Mouse (Mus musculus) midbrain, embryonic 11.5 days (tissue): ENCODE measurements around the gene Gm9970. TPM values are rescaled to one million over a fixed set of nuclear protein-coding genes. Genes with fewer than 3 reads are reported as not detected.

Experiments used
- ATAC-seq: fragments of 200-750 bp; cut with Nextera tagmentation; 2 replicates; pipeline ENCODE4 v1.8.0; 2017; ENCODE audit warnings: moderate TSS enrichment, moderate library complexity; ENCODE audit not compliant: low FRiP score
- DNase-seq: peaks from one replicate; pipeline ENCODE4 v3.0.0; 2015; ENCODE audit warnings: low spot score; ENCODE audit errors: missing footprints
- H3K27ac ChIP-seq: fragments of 300-500 bp; sonication (generic); 2 replicates; pipeline ENCODE4 v1.5.1; 2014; ENCODE audit warnings: low read depth, low read length
- H3K27me3 ChIP-seq: fragments of 300-500 bp; sonication (generic); 2 replicates; pipeline ENCODE4 v1.6.1; 2014; ENCODE audit warnings: mild to moderate bottlenecking, low read length, moderate library complexity, mixed read lengths; ENCODE audit not compliant: control insufficient read depth, insufficient read depth
- H3K36me3 ChIP-seq: fragments of 300-500 bp; sonication (generic); 2 replicates; pipeline ENCODE4 v1.6.1; 2014; ENCODE audit warnings: mild to moderate bottlenecking, low read length, moderate library complexity, mixed read lengths; ENCODE audit not compliant: control insufficient read depth, insufficient read depth
- H3K4me1 ChIP-seq: fragments of 300-500 bp; sonication (generic); 2 replicates; pipeline ENCODE4 v1.6.1; 2014; ENCODE audit warnings: low read length; ENCODE audit not compliant: control insufficient read depth, insufficient read depth
- H3K4me2 ChIP-seq: fragments of 300-500 bp; sonication (generic); 2 replicates; pipeline ENCODE4 v1.6.1; 2014; ENCODE audit warnings: mild to moderate bottlenecking, moderate library complexity
- H3K4me3 ChIP-seq: fragments of 300-500 bp; sonication (generic); 2 replicates; pipeline ENCODE4 v1.5.1; 2014; ENCODE audit warnings: low read depth, low read length
- H3K9ac ChIP-seq: fragments of 300-500 bp; sonication (generic); 2 replicates; pipeline ENCODE4 v1.6.1; 2014; ENCODE audit warnings: low read length
- H3K9me3 ChIP-seq: fragments of 300-500 bp; sonication (generic); 2 replicates; pipeline ENCODE4 v1.6.1; 2016; ENCODE audit warnings: low read length; ENCODE audit not compliant: control insufficient read depth
- WGBS: fragments of 180-500 bp; shearing (Covaris S2); extraction: QIAGEN DNeasy Blood & Tissue Kit; methylation state at CpG from one replicate; pipeline ENCODE4 v1.1.7; 2014; 5-methylcytosine and 5-hydroxymethylcytosine counted together
- polyA plus RNA-seq: library from polyadenylated mRNA; unstranded; fragments of >200 nt; fragmentation: Nextera tagmentation; extraction: Ambion mirVana; gene quantifications from 2 replicates; pipeline ENCODE4 v1.2.1, GENCODE M21; 2014

Gm9970 gene
- polyA plus RNA-seq, result 1.3 TPM in 1 of 2 replicates, not detected in the other

DNA sequence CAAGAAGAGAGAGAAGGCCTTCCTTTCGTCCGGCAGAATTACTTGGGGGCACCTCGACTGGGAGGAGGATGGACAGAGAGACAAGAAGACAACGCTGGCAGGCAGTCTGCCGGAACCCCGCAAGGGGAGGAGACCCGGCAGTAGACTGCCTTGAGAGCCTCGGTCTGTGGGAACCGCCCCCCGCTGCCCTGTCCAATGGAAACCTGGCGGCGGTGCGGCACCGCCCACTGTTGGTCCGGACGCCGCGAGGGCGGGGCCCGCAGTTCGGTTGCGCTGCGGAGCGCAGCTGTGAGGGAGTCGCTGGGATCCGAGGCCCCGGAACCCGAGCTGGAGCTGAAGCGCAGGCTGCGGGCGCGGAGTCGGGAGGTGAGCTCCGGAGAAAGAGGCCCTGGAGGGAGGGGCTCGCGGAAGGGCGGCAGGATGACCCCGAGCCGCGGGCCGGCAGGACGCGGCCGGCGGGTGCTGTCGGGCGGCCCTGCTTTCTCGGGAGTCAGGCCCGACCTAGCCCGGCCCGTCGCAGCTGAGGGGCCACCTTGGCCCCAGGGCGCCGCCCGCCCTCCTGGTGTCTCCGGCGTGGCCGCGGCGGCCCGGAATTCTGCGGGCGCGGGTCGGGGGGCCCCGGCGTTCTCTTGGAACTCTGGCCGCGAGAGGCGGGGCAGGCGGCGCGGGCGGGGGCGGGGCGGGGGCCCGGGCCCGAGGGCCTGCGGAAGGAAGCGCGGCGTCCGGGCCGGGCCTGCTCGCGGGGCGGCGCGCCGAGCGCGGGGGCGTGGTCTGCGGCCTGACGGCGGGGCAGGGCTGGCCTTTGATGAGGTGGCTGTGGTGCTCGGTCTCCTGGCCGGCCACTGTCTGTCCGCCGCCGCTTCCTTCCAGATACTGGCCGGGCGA, at the start of gene Gm9970, which contains the start of gene Nrbp1:
Gene Gm9970, minus strand, starts transcription at position 596 of the 885 bp plus-strand sequence.
Gene Nrbp1, plus strand, starts transcription at position 228 of the 885 bp plus-strand sequence.
- under 1% methylated on average over 75 of the region's 103 CpGs for WGBS
- Histone ChIP-seq H3K4me2 (peak within 1 kb of the TSS; percentile 94), H3K36me3 (peaks cover 3% of the 10 kb centered on the region; the same call in 1 of the 2 replicates), H3K27ac (peak within 1 kb of the TSS; percentile 96), H3K9ac (peak within 1 kb of the TSS; percentile 92), H3K9me3 (no peaks in the 10 kb centered on the region), H3K4me1 (peaks cover 9% of the 10 kb centered on the region), H3K27me3 (no peaks in the 10 kb centered on the region), H3K4me3 (peak within 1 kb of the TSS; percentile 95)
- DNase-seq (peak; percentile 99), ATAC-seq (peak; percentile 98)

- no peak overlapping the region for H3K27ac ChIP-seq
- DNase-seq (no peak), ATAC-seq (no peak)
- no peak overlapping the region for H3K4me3 ChIP-seq
- 0 out of 2 replicates have a peak, but pooled peaks cover 8% of the 10 kb centered on the region for H3K36me3 ChIP-seq
- H3K9ac ChIP-seq, result no peak overlapping the region
- peaks cover 15% of the 10 kb centered on the region for H3K4me1 ChIP-seq
- peak overlapping the region; percentile 80 for H3K4me2 ChIP-seq
- H3K27me3 ChIP-seq, result no peaks in the 10 kb centered on the region
- H3K9me3 ChIP-seq, result no peaks in the 10 kb centered on the region
- WGBS, result 83% methylated on average over 3 of the region's 3 CpGs
These were observed 48.7 kb upstream of the Gm9970 start for GRCm38 (mm10) chr5:31289626-31290230.

- H3K9ac ChIP-seq, result no peak overlapping the region
- 76% methylated on average over 3 of the region's 3 CpGs for WGBS
- peaks cover 8% of the 10 kb centered on the region; the same call in 1 of the 2 replicates for H3K36me3 ChIP-seq
- H3K9me3 ChIP-seq, result no peaks in the 10 kb centered on the region
- H3K4me3 ChIP-seq, result no peak overlapping the region
- no peaks in the 10 kb centered on the region for H3K27me3 ChIP-seq
- H3K27ac ChIP-seq, result no peak overlapping the region
- H3K4me1 ChIP-seq, result peaks cover 11% of the 10 kb centered on the region; the same call in 1 of the 2 replicates
- no peak for ATAC-seq
- DNase-seq, result no peak
- H3K4me2 ChIP-seq, result no peak overlapping the region
These were observed 47.6 kb upstream of the Gm9970 start for GRCm38 (mm10) chr5:31288655-31289054.

GRCm38 (mm10) chr5:31288225-31288624, 47.2 kb upstream of the Gm9970 start:
- ATAC-seq, result no peak
- H3K27ac ChIP-seq, result no peak overlapping the region
- H3K27me3 ChIP-seq, result no peaks in the 10 kb centered on the region
- DNase-seq, result no peak
- no peaks in the 10 kb centered on the region for H3K9me3 ChIP-seq
- 86% methylated on average over 4 of the region's 4 CpGs for WGBS
- H3K4me3 ChIP-seq, result no peak overlapping the region
- H3K9ac ChIP-seq, result no peak overlapping the region
- no peak overlapping the region for H3K4me2 ChIP-seq
- peaks cover 11% of the 10 kb centered on the region; the same call in 1 of the 2 replicates for H3K4me1 ChIP-seq
- peaks cover 8% of the 10 kb centered on the region; the same call in 1 of the 2 replicates for H3K36me3 ChIP-seq

GRCm38 (mm10) chr5:31279245-31279988, 38.4 kb upstream of the Gm9970 start:
- H3K9me3 ChIP-seq, result no peaks in the 10 kb centered on the region
- no peak overlapping the region for H3K4me3 ChIP-seq
- no peak overlapping the region for H3K4me2 ChIP-seq
- 87% methylated on average over 20 of the region's 20 CpGs for WGBS
- H3K36me3 ChIP-seq, result peaks cover 12% of the 10 kb centered on the region
- no peaks in the 10 kb centered on the region for H3K4me1 ChIP-seq
- ATAC-seq, result no peak
- H3K27ac ChIP-seq, result no peak overlapping the region
- no peaks in the 10 kb centered on the region for H3K27me3 ChIP-seq
- DNase-seq, result no peak
- H3K9ac ChIP-seq, result no peak overlapping the region

- Histone ChIP-seq H3K4me3 (no peak overlapping the region), H3K9me3 (no peaks in the 10 kb centered on the region), H3K27ac (no peak overlapping the region), H3K4me2 (no peak overlapping the region), H3K4me1 (no peaks in the 10 kb centered on the region), H3K27me3 (no peaks in the 10 kb centered on the region; the same call in 1 of the 2 replicates), H3K36me3 (peaks cover 2% of the 10 kb centered on the region; the same call in 1 of the 2 replicates), H3K9ac (no peak overlapping the region)
- ATAC-seq (no peak), DNase-seq (no peak)
- 88% methylated on average over 6 of the region's 6 CpGs for WGBS
These were observed 32.0 kb upstream of the Gm9970 start for GRCm38 (mm10) chr5:31273018-31273417.

DNA sequence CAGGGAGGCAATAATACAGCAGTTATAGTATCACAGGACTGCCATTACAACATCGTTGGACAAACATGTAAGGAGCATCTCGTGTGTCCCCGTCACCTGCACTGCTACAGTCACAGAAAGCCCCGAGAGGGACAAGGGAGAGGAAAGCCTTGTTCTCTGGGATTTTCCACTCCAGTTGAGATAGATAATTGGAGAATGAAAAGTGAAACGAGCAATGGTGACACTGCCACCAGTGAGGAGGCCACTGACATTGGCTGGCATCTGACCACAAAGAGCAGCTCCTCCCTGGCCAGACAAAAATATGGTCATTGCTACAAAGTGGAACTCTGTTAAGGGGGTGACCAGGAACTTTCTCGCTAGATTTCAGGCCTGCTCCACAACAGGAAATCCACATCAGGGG, 26.7 kb upstream of the Gm9970 start:
- ATAC-seq (no peak), DNase-seq (no peak)
- 49% methylated on average over 6 of the region's 6 CpGs for WGBS
- no peak overlapping the region for H3K4me3 ChIP-seq
- peaks cover 8% of the 10 kb centered on the region for H3K36me3 ChIP-seq
- no peak overlapping the region for H3K27ac ChIP-seq
- no peaks in the 10 kb centered on the region for H3K4me1 ChIP-seq
- no peaks in the 10 kb centered on the region for H3K9me3 ChIP-seq
- no peak overlapping the region for H3K4me2 ChIP-seq
- no peak overlapping the region for H3K9ac ChIP-seq
- no peaks in the 10 kb centered on the region; the same call in 1 of the 2 replicates for H3K27me3 ChIP-seq

GRCm38 (mm10) chr5:31266101-31266500, 25.1 kb upstream of the Gm9970 start:
- Histone ChIP-seq H3K4me2 (no peak overlapping the region), H3K4me1 (no peaks in the 10 kb centered on the region), H3K9me3 (no peaks in the 10 kb centered on the region), H3K36me3 (peaks cover 8% of the 10 kb centered on the region), H3K27ac (no peak overlapping the region), H3K27me3 (no peaks in the 10 kb centered on the region), H3K4me3 (no peak overlapping the region), H3K9ac (no peak overlapping the region)
- WGBS, result 91% methylated on average over 7 of the region's 7 CpGs
- ATAC-seq (no peak), DNase-seq (no peak)
